Mouse (Mus musculus): ENCODE data around the gene Timp2. TPM values are rescaled to one million over a fixed set of nuclear protein-coding genes. Genes with fewer than 3 reads are reported as not detected.

Timp2 gene
- polyA plus RNA-seq (2015; fragmentation: Nextera tagmentation; extraction: Ambion mirVana): 5.1 and 6.1 TPM in 2 replicates

- 40% methylated on average over 6 of the region's 6 CpGs for WGBS (ENCODE audit: insufficient replicate concordance)
- Histone ChIP-seq H3K4me1 (ENCODE audit: control insufficient read depth, low read depth, low read length) (no peaks in the 10 kb centered on the region; the same call in none of the 2 replicates), H3K9ac (ENCODE audit: low read depth, low read length) (peak within 1 kb of the TSS; percentile 45; the same call in 1 of the 2 replicates), H3K36me3 (ENCODE audit: control insufficient read depth, insufficient read depth) (no peaks in the 10 kb centered on the region), H3K4me2 (ENCODE audit: low read depth, low read length) (peak within 1 kb of the TSS; percentile 71), H3K27ac (ENCODE audit: low read length) (no peak within 1 kb of the TSS), H3K4me3 (ENCODE audit: low read depth, low read length) (peak within 1 kb of the TSS; percentile 59), H3K9me3 (replicated peaks; ENCODE audit: control insufficient read depth, low read length) (no peaks in the 10 kb centered on the region), H3K27me3 (ENCODE audit: control insufficient read depth, insufficient read depth, low read depth, low read length) (peaks cover 30% of the 10 kb centered on the region)
- ATAC-seq (ENCODE audit: low read depth): no peak
These were observed at the start of gene Timp2 for GRCm38 (mm10) chr11:118355640-118356039. Gene Timp2 (minus strand): TSS chr11:118355740.

GRCm38 (mm10) chr11:118405311-118405710 is 49.8 kb upstream of the Timp2 start:
- Histone ChIP-seq H3K9ac (ENCODE audit: low read depth, low read length) (no peak overlapping the region), H3K4me2 (ENCODE audit: low read depth, low read length) (no peak overlapping the region), H3K9me3 (replicated peaks; ENCODE audit: control insufficient read depth, low read length) (no peaks in the 10 kb centered on the region), H3K36me3 (ENCODE audit: control insufficient read depth, insufficient read depth) (peaks cover 3% of the 10 kb centered on the region; the same call in 1 of the 2 replicates), H3K4me3 (ENCODE audit: low read depth, low read length) (no peak overlapping the region), H3K4me1 (ENCODE audit: control insufficient read depth, low read depth, low read length) (peaks cover 7% of the 10 kb centered on the region), H3K27ac (ENCODE audit: low read length) (no peak overlapping the region), H3K27me3 (ENCODE audit: control insufficient read depth, insufficient read depth, low read depth, low read length) (no peaks in the 10 kb centered on the region)
- ATAC-seq (ENCODE audit: low read depth): no peak
- 78% methylated on average over 8 of the region's 8 CpGs for WGBS (ENCODE audit: insufficient replicate concordance)

DNA sequence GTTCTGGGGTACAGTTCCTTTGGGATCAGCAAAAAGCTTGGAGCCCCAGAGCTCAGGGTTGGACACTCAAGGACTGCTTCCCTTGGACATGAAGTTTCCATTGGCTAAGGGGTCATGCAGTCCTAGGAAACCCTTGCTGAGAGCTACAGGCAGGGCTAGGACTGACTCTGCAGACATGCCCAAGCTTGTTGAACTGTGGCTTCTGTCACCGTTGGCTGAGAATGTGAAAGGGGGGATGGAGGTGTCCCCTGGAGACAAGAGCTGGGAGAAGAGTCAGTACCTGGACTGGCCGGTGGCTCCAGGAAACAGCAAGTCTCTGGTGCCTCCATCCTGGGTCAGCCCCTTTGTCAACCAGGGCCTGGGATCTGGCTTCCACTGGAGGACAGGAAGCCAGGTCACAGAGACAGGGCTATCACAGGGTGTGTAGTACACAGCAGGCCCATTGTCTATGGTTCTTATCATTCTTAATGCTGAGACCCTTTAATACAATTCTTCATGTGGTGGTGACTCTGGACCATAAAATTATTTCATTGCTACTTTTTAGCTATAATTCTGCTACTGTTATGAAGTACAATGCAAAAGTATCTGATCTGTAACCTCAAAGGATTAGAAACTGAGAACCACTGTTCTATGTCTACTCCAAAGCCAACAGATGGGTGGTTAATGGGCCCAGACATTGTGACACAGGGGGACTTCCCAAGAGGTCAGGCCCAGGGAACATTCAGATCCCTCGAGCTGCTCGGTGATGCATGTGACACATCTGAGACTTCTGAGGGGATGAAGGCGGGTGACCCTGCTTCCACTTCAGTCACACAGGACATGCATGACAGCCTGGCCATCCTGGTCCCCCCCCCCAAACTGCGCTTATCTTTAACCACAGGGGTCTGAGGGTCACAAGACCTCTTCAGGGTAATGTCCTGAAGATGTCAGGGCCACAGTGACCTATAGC is 48.7 kb upstream of the Timp2 start:
- Histone ChIP-seq H3K27me3 (ENCODE audit: control insufficient read depth, insufficient read depth, low read depth, low read length) (no peaks in the 10 kb centered on the region), H3K9me3 (replicated peaks; ENCODE audit: control insufficient read depth, low read length) (no peaks in the 10 kb centered on the region), H3K27ac (ENCODE audit: low read length) (no peak overlapping the region), H3K36me3 (ENCODE audit: control insufficient read depth, insufficient read depth) (peaks cover 3% of the 10 kb centered on the region; the same call in 1 of the 2 replicates), H3K4me3 (ENCODE audit: low read depth, low read length) (no peak overlapping the region), H3K4me2 (ENCODE audit: low read depth, low read length) (no peak overlapping the region), H3K9ac (ENCODE audit: low read depth, low read length) (no peak overlapping the region), H3K4me1 (ENCODE audit: control insufficient read depth, low read depth, low read length) (peaks cover 15% of the 10 kb centered on the region)
- WGBS (ENCODE audit: insufficient replicate concordance): 74% methylated on average over 6 of the region's 6 CpGs
- ATAC-seq (ENCODE audit: low read depth): no peak

DNA sequence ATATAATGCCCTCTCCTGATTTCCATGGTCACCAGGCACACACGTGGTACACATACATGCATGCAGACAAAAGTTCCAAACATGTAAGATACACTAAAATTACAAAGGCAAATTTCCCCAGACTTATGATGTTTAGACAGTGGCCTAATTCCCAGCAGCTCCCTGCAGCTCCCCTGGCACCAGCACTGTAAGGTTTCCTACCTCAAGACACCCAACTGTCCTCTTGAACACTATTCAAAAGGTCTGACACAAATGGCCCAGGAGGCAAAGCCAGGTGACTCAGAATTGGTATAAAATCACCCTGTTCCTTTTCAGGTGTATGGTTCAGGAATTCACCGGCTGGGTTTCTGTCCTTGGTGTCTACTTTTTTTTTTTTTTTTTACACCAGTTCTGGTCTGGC is 47.6 kb upstream of the Timp2 start:
- Histone ChIP-seq H3K9ac (ENCODE audit: low read depth, low read length) (no peak overlapping the region), H3K4me1 (ENCODE audit: control insufficient read depth, low read depth, low read length) (peaks cover 15% of the 10 kb centered on the region), H3K4me2 (ENCODE audit: low read depth, low read length) (no peak overlapping the region), H3K27me3 (ENCODE audit: control insufficient read depth, insufficient read depth, low read depth, low read length) (no peaks in the 10 kb centered on the region), H3K4me3 (ENCODE audit: low read depth, low read length) (no peak overlapping the region), H3K27ac (ENCODE audit: low read length) (no peak overlapping the region), H3K9me3 (replicated peaks; ENCODE audit: control insufficient read depth, low read length) (no peaks in the 10 kb centered on the region), H3K36me3 (ENCODE audit: control insufficient read depth, insufficient read depth) (peaks cover 3% of the 10 kb centered on the region; the same call in 1 of the 2 replicates)
- no peak for ATAC-seq (ENCODE audit: low read depth)
- 71% methylated on average over 2 of the region's 2 CpGs for WGBS (ENCODE audit: insufficient replicate concordance)

DNA sequence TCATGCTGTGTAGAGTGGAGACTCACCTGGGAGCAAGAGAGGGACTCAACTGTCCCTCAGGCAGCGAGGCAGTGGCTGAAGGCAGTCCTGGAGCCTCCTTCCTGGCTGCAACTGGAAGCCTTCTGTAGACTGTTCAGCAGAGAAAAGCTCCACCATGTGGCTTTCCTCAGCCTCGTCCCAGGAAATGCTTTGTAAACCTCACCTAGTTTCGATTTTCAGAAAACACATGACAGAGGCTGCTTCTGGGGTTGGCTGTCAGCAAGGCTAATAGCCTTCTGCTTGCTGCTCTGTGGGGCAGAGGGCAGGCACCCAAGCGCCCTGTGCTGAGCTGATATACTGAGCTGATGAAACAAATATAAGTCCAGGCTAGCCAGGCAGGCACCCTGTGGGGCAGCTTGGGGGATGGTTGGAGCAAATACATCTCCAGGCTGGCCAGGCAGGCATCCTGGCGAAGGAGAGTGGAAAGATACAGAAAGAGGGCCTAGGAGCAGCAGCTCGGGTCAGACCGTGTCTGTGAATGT is 46.3 kb upstream of the Timp2 start, which contains the start of gene Lgals3bp:
Lgals3bp (minus strand) TSS at position 333 of the 521 bp plus-strand sequence.
- Histone ChIP-seq H3K4me3 (ENCODE audit: low read depth, low read length) (peak within 1 kb of the TSS; percentile 30), H3K9me3 (replicated peaks; ENCODE audit: control insufficient read depth, low read length) (no peaks in the 10 kb centered on the region), H3K36me3 (ENCODE audit: control insufficient read depth, insufficient read depth) (no peaks in the 10 kb centered on the region), H3K9ac (ENCODE audit: low read depth, low read length) (peak within 1 kb of the TSS; percentile 25; the same call in 1 of the 2 replicates), H3K4me2 (ENCODE audit: low read depth, low read length) (peak within 1 kb of the TSS; percentile 51), H3K27ac (ENCODE audit: low read length) (peak within 1 kb of the TSS; percentile 81), H3K27me3 (ENCODE audit: control insufficient read depth, insufficient read depth, low read depth, low read length) (no peaks in the 10 kb centered on the region), H3K4me1 (ENCODE audit: control insufficient read depth, low read depth, low read length) (peaks cover 15% of the 10 kb centered on the region)
- ATAC-seq (ENCODE audit: low read depth): peak; percentile 86
- WGBS (ENCODE audit: insufficient replicate concordance): 35% methylated on average over 7 of the region's 7 CpGs

DNA sequence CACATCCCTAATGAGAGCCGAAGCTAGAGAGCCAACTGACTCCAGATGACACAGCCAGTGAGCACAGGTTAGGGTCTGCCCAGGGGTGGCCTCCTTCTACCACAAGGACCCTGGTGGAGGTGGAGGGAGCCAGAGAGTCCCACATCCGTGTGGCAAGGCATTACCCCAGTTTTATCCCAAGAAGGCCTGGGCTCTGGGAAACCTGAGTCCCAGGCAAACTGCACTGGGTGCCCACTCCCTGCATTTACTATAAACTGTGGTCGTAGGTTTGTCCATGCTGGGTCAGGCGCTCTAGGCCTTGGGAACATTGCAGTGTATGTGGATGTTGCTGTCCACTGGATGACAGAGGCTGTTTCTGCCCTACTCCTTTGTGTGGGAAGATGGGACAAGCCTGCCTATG is 45.7 kb upstream of the Timp2 start:
- Histone ChIP-seq H3K9me3 (replicated peaks; ENCODE audit: control insufficient read depth, low read length) (no peaks in the 10 kb centered on the region), H3K27me3 (ENCODE audit: control insufficient read depth, insufficient read depth, low read depth, low read length) (no peaks in the 10 kb centered on the region), H3K4me2 (ENCODE audit: low read depth, low read length) (peak overlapping the region; percentile 51), H3K36me3 (ENCODE audit: control insufficient read depth, insufficient read depth) (peaks cover 4% of the 10 kb centered on the region), H3K4me3 (ENCODE audit: low read depth, low read length) (peak overlapping the region; percentile 30), H3K4me1 (ENCODE audit: control insufficient read depth, low read depth, low read length) (peaks cover 15% of the 10 kb centered on the region), H3K27ac (ENCODE audit: low read length) (peak overlapping the region; percentile 41), H3K9ac (ENCODE audit: low read depth, low read length) (peak overlapping the region; percentile 25; the same call in 1 of the 2 replicates)
- ATAC-seq (ENCODE audit: low read depth): no peak
- WGBS (ENCODE audit: insufficient replicate concordance): 50% methylated on average over 4 of the region's 4 CpGs

GRCm38 (mm10) chr11:118400566-118400936 is 45.0 kb upstream of the Timp2 start:
- peak overlapping the region; percentile 51 for H3K4me2 ChIP-seq (ENCODE audit: low read depth, low read length)
- no peak overlapping the region for H3K27ac ChIP-seq (ENCODE audit: low read length)
- H3K36me3 ChIP-seq (ENCODE audit: control insufficient read depth, insufficient read depth): peaks cover 10% of the 10 kb centered on the region
- peak overlapping the region; percentile 30 for H3K4me3 ChIP-seq (ENCODE audit: low read depth, low read length)
- H3K27me3 ChIP-seq (ENCODE audit: control insufficient read depth, insufficient read depth, low read depth, low read length): no peaks in the 10 kb centered on the region
- WGBS (ENCODE audit: insufficient replicate concordance): 14% methylated on average over 6 of the region's 6 CpGs
- ATAC-seq (ENCODE audit: low read depth): no peak
- no peaks in the 10 kb centered on the region for H3K9me3 ChIP-seq (replicated peaks; ENCODE audit: control insufficient read depth, low read length)
- peaks cover 15% of the 10 kb centered on the region for H3K4me1 ChIP-seq (ENCODE audit: control insufficient read depth, low read depth, low read length)
- H3K9ac ChIP-seq (ENCODE audit: low read depth, low read length): no peak overlapping the region

DNA sequence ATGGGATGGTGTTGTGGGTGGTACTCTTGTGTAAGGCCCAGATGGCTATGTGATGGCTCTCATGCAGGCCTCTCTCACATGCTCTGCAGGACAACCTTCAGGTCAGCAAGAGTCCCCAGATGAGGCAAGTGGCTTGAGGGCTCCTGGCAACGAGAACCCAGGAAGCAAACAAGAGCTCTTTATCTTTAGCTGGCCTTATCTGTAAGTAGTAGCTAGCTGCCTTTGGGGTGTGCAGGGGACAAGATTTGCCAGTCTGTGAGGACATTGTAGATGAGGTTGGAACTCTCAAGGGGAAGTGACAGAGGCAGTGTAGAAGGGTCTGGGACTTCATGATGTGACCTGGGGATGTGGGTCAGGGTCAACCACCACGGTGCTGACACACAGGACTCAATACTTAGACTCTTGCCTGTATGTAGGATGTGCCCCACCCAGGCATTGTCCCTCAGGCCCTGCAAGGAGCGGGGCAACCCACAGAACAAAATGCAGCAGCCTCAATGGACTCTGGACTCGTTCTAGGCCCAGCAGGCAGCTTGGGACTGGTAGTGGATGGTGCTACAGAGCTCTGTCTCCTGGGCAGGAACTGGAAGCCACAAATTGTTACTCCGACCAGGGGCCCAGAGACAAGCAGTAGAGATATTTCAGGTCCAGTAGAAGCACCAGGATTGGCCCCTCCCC is 44.5 kb upstream of the Timp2 start:
- Histone ChIP-seq H3K9me3 (replicated peaks; ENCODE audit: control insufficient read depth, low read length) (no peaks in the 10 kb centered on the region), H3K9ac (ENCODE audit: low read depth, low read length) (no peak overlapping the region), H3K27me3 (ENCODE audit: control insufficient read depth, insufficient read depth, low read depth, low read length) (no peaks in the 10 kb centered on the region), H3K4me3 (ENCODE audit: low read depth, low read length) (no peak overlapping the region), H3K4me1 (ENCODE audit: control insufficient read depth, low read depth, low read length) (peaks cover 15% of the 10 kb centered on the region), H3K4me2 (ENCODE audit: low read depth, low read length) (peak overlapping the region; percentile 51), H3K27ac (ENCODE audit: low read length) (no peak overlapping the region), H3K36me3 (ENCODE audit: control insufficient read depth, insufficient read depth) (peaks cover 10% of the 10 kb centered on the region)
- 15% methylated on average over 5 of the region's 5 CpGs for WGBS (ENCODE audit: insufficient replicate concordance)
- ATAC-seq (ENCODE audit: low read depth): 0 out of 2 replicates have a peak, but pooled peaks have one; percentile 3
